In the genomic region with DNA sequence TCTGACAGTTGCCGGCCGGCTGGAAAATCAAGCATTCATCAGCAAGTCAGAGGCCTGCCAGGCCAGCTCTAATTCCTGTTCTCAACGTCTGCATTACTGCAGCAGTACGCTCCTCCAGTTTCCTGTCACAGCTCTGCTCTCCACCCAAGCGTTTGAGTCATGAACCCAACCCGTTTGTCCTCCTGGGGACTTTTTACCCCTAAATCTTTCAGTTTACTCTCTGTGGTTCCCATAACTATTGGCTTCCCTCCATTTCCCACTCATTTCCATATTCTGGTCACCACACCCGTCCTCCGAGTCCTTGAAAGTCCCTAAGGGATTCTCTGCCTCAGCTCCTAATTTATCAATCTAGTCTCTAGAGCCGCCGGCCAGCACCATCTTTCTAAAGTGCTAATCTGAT, we compare ENCODE assay signal across 1 mouse cellular context.
TF ChIP-seq lines count a peak whose summit lies in the region.

No protein-coding gene starts in this region.

TF ChIP-seq in CH12.LX, 34 proteins besides CTCF, POLR2A, EP300 and RAD21 (continued from another document):
- TF ChIP-seq UBTF (IDR thresholded peaks at IDR 0.05; ENCODE audit: low read depth, low read length) (no peak), MAFK (IDR thresholded peaks at IDR 0.05; ENCODE audit: insufficient replicate concordance, low read length) (no peak)
